Mouse (Mus musculus) kidney, adult 2 months (tissue): Measurements from ENCODE around the gene Syce1l.

Experiments used
- CTCF ChIP-seq: fragments of 200-500 bp; conservative IDR thresholded peaks from 2 replicates; pipeline ENCODE4 v1.5.1; 2011; ENCODE audit warnings: low read depth, mild to moderate bottlenecking, control low read depth, low read length, moderate library complexity, mixed read lengths; ENCODE audit not compliant: insufficient read depth, insufficient read length
- POLR2A ChIP-seq: fragments of 200-500 bp; IDR thresholded peaks from one replicate; pipeline ENCODE4 v1.6.1; 2011; ENCODE audit warnings: low read depth, low read length, control low read depth

DNA sequence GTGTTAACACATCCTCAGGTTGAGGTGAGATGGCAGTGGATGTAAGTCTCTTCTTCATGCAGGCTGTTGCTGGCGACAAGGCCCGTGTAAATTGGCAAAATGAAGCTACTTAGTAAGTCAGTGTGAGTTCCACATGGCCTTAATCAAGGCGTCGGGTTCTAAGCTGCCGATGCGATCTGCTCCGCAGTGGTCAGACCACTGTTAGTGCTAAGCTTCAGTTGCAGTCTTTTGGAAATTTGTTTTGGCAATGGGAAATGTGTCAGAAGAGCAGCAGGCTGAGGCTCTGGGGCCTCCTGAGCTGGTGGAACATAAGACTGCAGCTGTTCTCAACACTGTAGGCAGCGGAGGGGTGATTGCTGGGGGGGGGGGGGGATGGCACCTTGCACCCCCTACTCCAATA, 22.9 kb downstream of the Syce1l start:
- TF ChIP-seq CTCF (no peak), POLR2A (no peak)
